Mouse (Mus musculus) hindbrain, postnatal 0 days (tissue): ENCODE results near the gene Gm3259. TPM values are rescaled to one million over a fixed set of nuclear protein-coding genes. Genes with fewer than 3 reads are reported as not detected.
"Not testable (repeated sequence)": the region's sequence is repeated elsewhere in the genome, so short reads cannot be mapped to it uniquely, and the experiment has no call there.

Source experiments
- ATAC-seq: fragments of 200-750 bp; cut with Nextera tagmentation; 2 replicates; pipeline ENCODE4 v1.8.0; 2017; ENCODE audit warnings: mild to moderate bottlenecking, moderate TSS enrichment, moderate library complexity
- DNase-seq: peaks from one replicate; pipeline ENCODE4 v3.0.0-alpha.2; 2015; ENCODE audit warnings: low spot score
- H3K27ac ChIP-seq: fragments of 300-500 bp; sonication (generic); 2 replicates; pipeline ENCODE4 v1.5.1; 2014; ENCODE audit warnings: mild to moderate bottlenecking
- H3K27me3 ChIP-seq: fragments of 300-500 bp; sonication (generic); 2 replicates; pipeline ENCODE4 v1.6.1; 2014; ENCODE audit warnings: low read length, mixed read lengths; ENCODE audit not compliant: insufficient read depth
- H3K36me3 ChIP-seq: fragments of 300-500 bp; sonication (generic); 2 replicates; pipeline ENCODE4 v1.6.1; 2014; ENCODE audit warnings: low read length, mixed read lengths; ENCODE audit not compliant: insufficient read depth
- H3K4me1 ChIP-seq: fragments of 300-500 bp; sonication (generic); 2 replicates; pipeline ENCODE4 v1.6.1; 2014; ENCODE audit warnings: antibody characterized with exemption, low read length, mixed read lengths; ENCODE audit not compliant: insufficient read depth
- H3K4me2 ChIP-seq: fragments of 300-500 bp; sonication (generic); 2 replicates; pipeline ENCODE4 v1.6.1; 2014; ENCODE audit warnings: low read depth, mild to moderate bottlenecking, low read length, moderate library complexity, mixed read lengths
- H3K4me3 ChIP-seq: fragments of 300-500 bp; sonication (generic); 2 replicates; pipeline ENCODE4 v1.5.1; 2014; ENCODE audit warnings: low read length
- H3K9ac ChIP-seq: fragments of 300-500 bp; sonication (generic); replicated peaks from 2 replicates; pipeline ENCODE4 v1.6.1; 2014; ENCODE audit warnings: mild to moderate bottlenecking, low read length, moderate library complexity, mixed read lengths
- H3K9me3 ChIP-seq: fragments of 300-500 bp; sonication (generic); 2 replicates; pipeline ENCODE4 v1.6.1; 2016; ENCODE audit warnings: low read length, mixed read lengths
- WGBS: fragments of 180-500 bp; shearing (Covaris S2); extraction: QIAGEN DNeasy Blood & Tissue Kit; methylation state at CpG from one replicate; pipeline ENCODE4 v1.1.7; 2014; 5-methylcytosine and 5-hydroxymethylcytosine counted together
- polyA plus RNA-seq: library from polyadenylated mRNA; unstranded; fragments of >200 nt; fragmentation: Nextera tagmentation; extraction: Ambion mirVana; gene quantifications from 2 replicates; pipeline ENCODE4 v1.2.1, GENCODE M21; 2015
- total RNA-seq: library from RNA; depleted of rRNA; stranded (reverse); fragments of >200 nt; gene quantifications from 2 replicates; pipeline ENCODE4 v1.2.3, GENCODE M21; 2014; rRNA removed

The Gm3259 gene
- not detected in 2 replicates for total RNA-seq
- not detected in 2 replicates for polyA plus RNA-seq

DNA sequence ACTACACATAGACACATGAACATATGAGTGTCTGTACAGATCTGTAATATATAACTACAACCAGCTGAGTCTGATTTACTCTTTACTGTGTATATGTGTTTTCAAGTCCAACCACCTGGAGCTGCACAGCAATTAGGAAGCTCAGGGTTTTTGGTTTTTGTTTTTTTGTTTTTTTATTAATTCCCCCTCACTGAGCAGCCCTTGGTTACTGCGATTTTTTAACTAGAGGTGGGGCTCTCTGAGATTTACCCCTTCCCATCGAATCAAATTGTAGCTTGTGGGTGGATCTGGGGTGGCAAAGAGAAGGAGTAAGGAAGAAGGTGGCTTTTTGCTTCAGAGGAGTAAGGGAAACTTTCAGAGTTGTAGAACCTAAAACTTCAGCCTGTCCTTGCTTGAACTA is at the start of gene Gm3259:
Gene Gm3259, plus strand, starts transcription at position 301 of the 400 bp plus-strand sequence.
- not testable (repeated sequence) for ATAC-seq, H3K36me3 ChIP-seq, H3K27ac ChIP-seq, DNase-seq, H3K27me3 ChIP-seq, H3K9ac ChIP-seq, H3K9me3 ChIP-seq, H3K4me2 ChIP-seq, H3K4me1 ChIP-seq, H3K4me3 ChIP-seq
- 46% methylated on average over 2 of the region's 2 CpGs for WGBS

DNA sequence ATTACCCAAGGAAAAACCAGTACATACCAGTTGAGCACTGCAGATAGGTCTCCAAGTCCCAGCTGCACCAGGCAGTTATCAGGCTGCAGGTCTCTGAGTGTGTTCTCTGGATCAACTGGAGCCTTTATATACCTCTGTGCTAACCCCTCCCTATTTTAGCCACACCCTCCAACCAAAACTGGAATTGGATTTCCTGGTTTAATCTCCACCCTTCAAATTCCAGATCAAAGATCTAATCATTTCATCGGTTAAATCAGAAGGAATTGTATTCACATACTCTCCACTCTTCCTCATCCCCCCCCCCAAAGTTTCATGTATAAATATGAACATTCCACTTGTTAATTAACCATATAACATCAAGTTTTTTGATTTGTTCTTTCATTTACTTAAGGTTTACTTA is 33.0 kb upstream of the Gm3259 start, which contains the start of gene Gm10424:
Gene Gm10424, minus strand, starts transcription at position 101 of the 400 bp plus-strand sequence.
- H3K4me3 ChIP-seq, H3K9ac ChIP-seq, H3K4me1 ChIP-seq, H3K9me3 ChIP-seq, ATAC-seq, H3K36me3 ChIP-seq, H3K4me2 ChIP-seq, H3K27me3 ChIP-seq, H3K27ac ChIP-seq, DNase-seq: not testable (repeated sequence)
- no CpG with 5 or more reads among the region's 1 CpGs for WGBS

Other genes starting within 250 kb of the Gm3259 start
- gene Gm7942, start 199.0 kb upstream of the Gm3259 start, total RNA-seq = not detected in 2 replicates
- not detected in 2 replicates for gene Gm7942, start 199.0 kb upstream of the Gm3259 start, polyA plus RNA-seq
- gene Gm16513, start 123.3 kb upstream of the Gm3259 start, total RNA-seq = not detected in 2 replicates
- not detected in 2 replicates for gene Gm16513, start 123.3 kb upstream of the Gm3259 start, polyA plus RNA-seq
- gene Gm10424, start 33.1 kb upstream of the Gm3259 start, total RNA-seq = not detected in 2 replicates
- not detected in 2 replicates for gene Gm10424, start 33.1 kb upstream of the Gm3259 start, polyA plus RNA-seq
- gene D5Ertd577e, start 150.9 kb downstream of the Gm3259 start, total RNA-seq = not detected in 2 replicates
- gene D5Ertd577e, start 150.9 kb downstream of the Gm3259 start, polyA plus RNA-seq = not detected in 2 replicates
- gene Gm3286, start 204.8 kb downstream of the Gm3259 start, total RNA-seq = not detected in 2 replicates
- gene Gm3286, start 204.8 kb downstream of the Gm3259 start, polyA plus RNA-seq = not detected in 2 replicates